Mouse (Mus musculus) hindbrain, embryonic 15.5 days (tissue): Measurements from ENCODE around the gene Acadvl. TPM values are rescaled to one million over a fixed set of nuclear protein-coding genes. Genes with fewer than 3 reads are reported as not detected.

Experiments
- ATAC-seq: fragments of 200-750 bp; cut with Nextera tagmentation; 2 replicates; pipeline ENCODE4 v1.8.0; 2017; ENCODE audit warnings: low read depth, moderate number of reproducible peaks, moderate TSS enrichment; ENCODE audit not compliant: low FRiP score
- H3K27ac ChIP-seq: fragments of 300-500 bp; sonication (generic); replicated peaks from 2 replicates; pipeline ENCODE4 v1.5.1; 2015; ENCODE audit warnings: mild to moderate bottlenecking, inconsistent platforms
- H3K27me3 ChIP-seq: fragments of 300-500 bp; sonication (generic); 2 replicates; pipeline ENCODE4 v1.6.1; 2015; ENCODE audit warnings: control low read depth, inconsistent platforms
- H3K36me3 ChIP-seq: fragments of 300-500 bp; sonication (generic); 2 replicates; pipeline ENCODE4 v1.6.1; 2015; ENCODE audit warnings: control low read depth, inconsistent platforms
- H3K4me1 ChIP-seq: fragments of 300-500 bp; sonication (generic); replicated peaks from 2 replicates; pipeline ENCODE4 v1.6.1; 2015; ENCODE audit warnings: control low read depth, inconsistent platforms
- H3K4me2 ChIP-seq: fragments of 300-500 bp; sonication (generic); 2 replicates; pipeline ENCODE4 v1.6.1; 2015; ENCODE audit warnings: moderate library complexity, mild to moderate bottlenecking, inconsistent platforms
- H3K4me3 ChIP-seq: fragments of 300-500 bp; sonication (generic); 2 replicates; pipeline ENCODE4 v1.5.1; 2015; ENCODE audit warnings: mild to moderate bottlenecking, inconsistent platforms
- H3K9ac ChIP-seq: fragments of 300-500 bp; sonication (generic); 2 replicates; pipeline ENCODE4 v1.6.1; 2015; ENCODE audit warnings: inconsistent platforms
- H3K9me3 ChIP-seq: fragments of 300-500 bp; sonication (generic); 2 replicates; pipeline ENCODE4 v1.6.1; 2016; ENCODE audit warnings: control low read depth, inconsistent platforms
- WGBS: fragments of 180-500 bp; shearing (Covaris S2); methylation state at CpG from one replicate; pipeline ENCODE4 v1.1.7; 2015; 5-methylcytosine and 5-hydroxymethylcytosine counted together
- polyA plus RNA-seq: library from polyadenylated mRNA; unstranded; fragments of >200 nt; fragmentation: Nextera tagmentation; extraction: Ambion mirVana; gene quantifications from 2 replicates; pipeline ENCODE4 v1.2.1, GENCODE M21; 2015

Acadvl gene
- polyA plus RNA-seq, 1 experiment from 2014 or later: 58.0 TPM

DNA sequence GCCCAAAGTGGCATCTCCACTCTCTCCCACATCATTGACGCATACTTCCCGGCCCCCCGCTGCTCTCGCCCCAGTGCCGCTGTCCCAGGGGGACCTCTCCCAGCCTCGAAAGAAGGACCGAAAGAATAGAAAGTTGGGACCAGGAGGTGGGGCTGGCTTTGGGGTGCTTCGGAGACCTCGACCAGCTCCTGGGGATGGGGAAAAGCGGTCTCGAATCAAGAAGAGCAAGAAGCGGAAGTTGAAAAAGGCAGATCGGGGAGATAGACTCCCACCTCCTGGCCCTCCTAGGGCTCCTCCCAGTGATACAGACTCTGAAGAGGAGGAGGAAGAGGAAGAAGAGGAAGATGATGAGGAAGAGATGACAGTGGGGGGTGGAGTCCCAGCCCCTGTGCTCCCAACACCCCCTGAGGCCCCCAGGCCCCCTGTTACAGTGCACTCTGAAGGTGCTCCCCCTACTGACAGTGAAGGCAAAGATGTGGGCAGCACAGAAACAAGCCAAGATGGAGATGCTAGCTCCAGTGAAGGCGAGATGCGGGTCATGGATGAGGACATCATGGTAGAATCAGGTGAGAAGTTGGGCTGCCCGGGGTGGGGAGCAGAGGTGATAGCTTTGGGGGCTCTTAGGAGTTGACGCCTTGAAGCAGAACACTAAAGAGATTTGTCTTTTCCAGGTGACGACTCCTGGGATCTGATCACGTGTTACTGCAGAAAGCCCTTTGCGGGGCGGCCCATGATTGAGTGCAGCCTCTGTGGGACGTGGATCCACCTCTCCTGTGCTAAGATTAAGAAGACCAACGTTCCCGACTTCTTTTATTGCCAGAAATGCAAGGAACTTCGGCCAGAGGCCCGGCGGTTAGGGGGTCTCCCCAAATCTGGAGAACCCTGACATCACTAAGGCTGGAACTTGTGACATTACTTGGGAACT lies 16.4 kb downstream of the Acadvl start:
- no peak for ATAC-seq

DNA sequence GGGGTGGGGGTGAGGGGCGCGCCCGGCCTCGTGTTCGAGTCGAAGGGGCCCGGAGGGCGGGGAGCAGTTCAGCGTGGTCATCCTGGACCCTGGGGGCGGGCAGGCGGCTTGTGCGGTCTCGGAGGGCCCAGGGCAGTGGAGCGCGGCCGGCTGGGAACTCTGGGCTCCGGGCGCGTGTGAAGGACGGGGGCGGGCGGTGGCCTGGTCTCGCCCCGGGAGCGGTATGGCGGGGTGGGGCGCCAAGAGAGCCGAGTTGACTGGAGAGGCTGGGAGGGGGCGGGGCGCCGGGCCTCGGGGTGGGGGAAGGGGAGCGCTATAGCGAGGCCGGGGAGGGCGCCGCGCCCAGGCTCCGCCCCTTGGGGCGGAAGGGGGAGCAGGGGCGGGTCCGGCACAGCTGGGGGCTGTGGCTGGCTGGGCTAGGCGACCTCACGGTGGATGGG lies 18.1 kb downstream of the Acadvl start:
- under 1% methylated on average over 40 of the region's 44 CpGs for WGBS
- ATAC-seq: peak; percentile 10

More for the DNA sequence above, 16.4 kb downstream of the Acadvl start:
- Histone ChIP-seq H3K27ac (no peak overlapping the region), H3K4me2 (no peak overlapping the region), H3K4me1 (peaks cover 61% of the 10 kb centered on the region), H3K27me3 (no peaks in the 10 kb centered on the region), H3K36me3 (peaks cover 27% of the 10 kb centered on the region), H3K4me3 (0 out of 2 replicates have a peak overlapping the region, but pooled peaks have one; percentile 94), H3K9ac (no peak overlapping the region), H3K9me3 (no peaks in the 10 kb centered on the region)
- 92% methylated on average over 27 of the region's 27 CpGs for WGBS

DNA sequence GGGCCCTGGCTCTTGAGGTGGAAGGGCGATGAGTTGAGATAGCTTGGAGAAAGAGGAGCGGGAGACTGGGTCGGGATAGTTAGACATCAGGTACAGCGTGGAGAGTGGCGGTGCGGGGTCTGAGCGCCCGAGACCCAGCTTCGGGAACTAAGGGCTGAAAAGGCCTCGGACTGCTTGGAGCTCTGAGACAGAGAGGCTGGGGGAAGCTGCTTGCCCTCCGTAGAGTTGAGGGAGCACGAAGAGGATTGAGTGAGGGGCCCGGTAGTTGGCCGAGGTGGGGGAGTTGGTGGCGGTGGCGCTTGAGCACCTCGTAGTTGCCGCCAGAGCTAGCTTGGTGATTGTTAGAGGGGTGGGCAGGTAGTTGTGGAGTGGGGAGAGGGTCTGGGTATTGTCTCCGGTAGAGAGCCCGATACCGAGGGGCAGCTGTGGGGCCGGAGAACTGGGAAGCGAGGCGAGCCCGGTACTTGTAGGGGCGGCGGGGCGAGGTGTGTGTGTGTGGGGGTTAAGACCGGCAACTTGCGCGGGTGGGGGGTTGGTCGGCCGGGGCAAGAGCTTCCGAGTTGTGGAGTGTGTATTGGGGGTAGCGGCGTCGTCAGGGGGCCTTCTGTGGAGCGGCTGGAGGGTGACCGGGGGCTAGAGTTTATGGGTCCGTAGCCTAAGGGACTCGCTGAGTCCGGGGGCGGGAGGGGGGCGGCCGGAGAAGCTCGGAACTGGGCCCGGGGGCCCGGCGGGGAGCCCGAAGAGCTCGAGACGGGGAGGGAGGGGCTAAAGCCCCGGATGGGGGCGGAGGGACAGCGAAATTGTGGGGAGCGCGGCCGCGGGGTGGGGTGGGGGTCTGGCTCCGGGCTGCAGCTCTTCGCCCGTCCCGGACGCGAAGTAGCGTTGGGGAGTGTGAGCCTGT lies 18.8 kb downstream of the Acadvl start:
- Histone ChIP-seq H3K9ac (peak overlapping the region; percentile 83), H3K4me3 (peak overlapping the region; percentile 94), H3K36me3 (peaks cover 30% of the 10 kb centered on the region), H3K4me2 (peak overlapping the region; percentile 80), H3K4me1 (peaks cover 53% of the 10 kb centered on the region), H3K27me3 (no peaks in the 10 kb centered on the region), H3K27ac (peak overlapping the region; percentile 96), H3K9me3 (no peaks in the 10 kb centered on the region)
- peak; percentile 2; the same call in 1 of the 2 replicates for ATAC-seq
- WGBS: 1% methylated on average over 64 of the region's 66 CpGs

More for the DNA sequence above, 18.1 kb downstream of the Acadvl start:
- peaks cover 30% of the 10 kb centered on the region for H3K36me3 ChIP-seq
- H3K27me3 ChIP-seq: no peaks in the 10 kb centered on the region
- H3K4me3 ChIP-seq: peak overlapping the region; percentile 94
- peak overlapping the region; percentile 96 for H3K27ac ChIP-seq
- peak overlapping the region; percentile 80 for H3K4me2 ChIP-seq
- H3K9ac ChIP-seq: peak overlapping the region; percentile 83
- peaks cover 60% of the 10 kb centered on the region for H3K4me1 ChIP-seq
- no peaks in the 10 kb centered on the region for H3K9me3 ChIP-seq

DNA sequence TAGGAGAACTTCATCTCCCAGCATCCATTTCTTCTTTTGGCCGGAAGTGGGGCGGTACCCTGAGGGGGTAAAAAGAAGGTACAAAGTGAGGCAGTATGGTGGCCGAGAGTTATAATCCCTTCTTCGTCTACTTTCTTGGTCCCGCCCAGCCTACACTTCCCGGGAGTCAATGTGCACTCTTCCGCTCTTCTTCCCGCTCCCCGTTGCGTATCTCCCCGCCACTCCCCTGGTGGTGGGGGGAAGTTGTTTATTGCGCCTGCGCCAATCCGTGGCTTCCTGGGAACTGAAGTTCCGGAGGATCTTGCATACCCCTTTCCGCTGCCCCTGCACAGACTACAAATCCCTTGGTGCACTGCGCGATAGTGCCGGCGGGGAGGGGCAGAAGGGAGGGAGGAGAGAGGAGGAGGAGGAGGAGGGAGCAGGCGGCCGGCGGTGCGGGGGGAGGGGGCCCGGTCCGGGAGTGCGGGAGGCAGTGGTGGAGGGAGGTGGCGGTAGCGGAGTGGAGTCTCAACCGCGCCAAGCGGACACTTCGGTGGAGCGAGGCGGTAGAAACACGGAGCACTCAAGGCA lies 19.7 kb downstream of the Acadvl start, which contains the start of gene Phf23:
Phf23 (plus strand) TSS at position 387 of the 570 bp plus-strand sequence.
- Histone ChIP-seq H3K4me1 (peaks cover 53% of the 10 kb centered on the region), H3K36me3 (peaks cover 30% of the 10 kb centered on the region), H3K4me2 (peak within 1 kb of the TSS; percentile 80), H3K9ac (peak within 1 kb of the TSS; percentile 83), H3K4me3 (peak within 1 kb of the TSS; percentile 94), H3K27ac (peak within 1 kb of the TSS; percentile 96), H3K9me3 (no peaks in the 10 kb centered on the region), H3K27me3 (no peaks in the 10 kb centered on the region)
- 1% methylated on average over 34 of the region's 36 CpGs for WGBS
- ATAC-seq: peak; percentile 85

DNA sequence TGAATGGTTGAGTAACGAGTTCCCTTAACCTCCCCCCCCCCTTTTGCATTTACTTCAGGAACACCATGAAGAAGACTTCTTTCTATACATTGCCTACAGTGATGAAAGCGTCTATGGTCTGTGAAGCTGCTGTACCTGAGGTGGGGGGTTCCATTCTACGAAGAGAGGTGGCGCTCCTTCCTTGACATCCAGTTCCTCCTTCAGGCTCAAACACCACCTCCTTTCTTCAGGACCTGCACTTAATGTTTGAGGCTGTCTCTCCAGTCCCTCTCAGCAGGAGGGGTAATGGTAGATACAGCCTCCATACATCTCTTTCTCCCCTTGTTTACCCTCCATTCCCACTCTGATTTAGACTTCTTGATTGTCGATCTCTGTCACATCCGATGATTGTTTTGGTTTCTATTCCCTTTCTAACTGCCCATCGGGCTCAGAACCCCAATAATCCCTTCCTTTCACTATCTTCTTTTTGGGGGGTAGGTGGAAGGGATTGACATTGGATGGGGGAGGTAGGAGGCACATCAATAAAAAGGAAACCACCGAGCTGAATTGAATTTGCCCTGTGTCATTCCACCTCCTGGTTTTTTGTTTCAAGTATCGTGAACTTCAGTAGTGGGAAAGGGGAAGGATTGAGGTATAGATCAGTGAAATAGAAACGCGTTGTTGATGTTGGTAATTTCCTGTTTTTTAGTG lies 20.7 kb downstream of the Acadvl start:
- H3K36me3 ChIP-seq: peaks cover 32% of the 10 kb centered on the region
- H3K4me2 ChIP-seq: peak overlapping the region; percentile 80
- 86% methylated on average over 11 of the region's 11 CpGs for WGBS
- no peak overlapping the region for H3K27ac ChIP-seq
- no peak for ATAC-seq
- H3K4me3 ChIP-seq: peak overlapping the region; percentile 94; the same call in 1 of the 2 replicates
- H3K9me3 ChIP-seq: no peaks in the 10 kb centered on the region
- peaks cover 49% of the 10 kb centered on the region for H3K4me1 ChIP-seq
- H3K27me3 ChIP-seq: no peaks in the 10 kb centered on the region
- no peak overlapping the region for H3K9ac ChIP-seq

DNA sequence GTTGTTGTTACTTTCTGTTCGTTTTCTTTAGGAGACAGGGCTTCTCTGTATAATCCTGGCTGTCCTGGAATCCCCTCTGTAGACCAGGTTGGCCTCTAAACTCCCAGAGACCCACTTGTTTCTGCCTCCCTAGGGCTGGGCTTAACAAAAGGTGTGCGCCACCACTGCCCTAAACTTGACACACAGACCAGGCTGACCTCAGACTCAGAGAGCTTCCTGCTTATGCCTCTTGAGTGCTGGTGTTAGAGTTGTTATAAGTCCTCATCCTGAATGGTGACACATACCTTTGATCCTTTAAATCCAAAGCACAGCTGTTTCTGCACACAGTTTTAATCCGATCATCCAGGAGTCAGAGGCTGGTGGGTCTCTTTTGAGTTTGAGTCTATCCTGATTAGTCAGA lies 22.3 kb downstream of the Acadvl start:
- H3K4me2 ChIP-seq: peak overlapping the region; percentile 75
- ATAC-seq: no peak
- peaks cover 40% of the 10 kb centered on the region for H3K4me1 ChIP-seq
- peak overlapping the region; percentile 72 for H3K4me3 ChIP-seq
- no peaks in the 10 kb centered on the region for H3K9me3 ChIP-seq
- peaks cover 32% of the 10 kb centered on the region for H3K36me3 ChIP-seq
- WGBS: 91% methylated on average over 3 of the region's 3 CpGs
- no peak overlapping the region for H3K27ac ChIP-seq
- H3K27me3 ChIP-seq: no peaks in the 10 kb centered on the region
- H3K9ac ChIP-seq: 0 out of 2 replicates have a peak overlapping the region, but pooled peaks have one; percentile 8

DNA sequence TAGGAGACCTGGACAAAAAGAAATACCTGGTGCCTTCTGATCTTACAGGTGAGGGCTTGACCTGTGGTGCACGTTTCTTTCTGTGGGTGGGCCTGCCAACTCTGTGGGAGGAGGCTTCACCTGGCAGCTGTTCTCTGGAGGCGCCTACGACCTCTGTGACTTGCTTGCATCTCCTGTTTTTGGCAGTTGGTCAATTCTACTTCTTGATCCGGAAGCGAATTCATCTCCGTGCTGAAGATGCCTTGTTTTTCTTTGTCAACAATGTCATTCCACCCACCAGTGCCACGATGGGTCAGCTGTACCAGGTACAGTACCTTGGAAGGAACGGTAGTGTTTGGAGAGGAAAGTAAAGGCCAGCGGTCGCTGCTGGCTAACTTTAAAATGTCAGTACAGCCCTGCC lies 22.8 kb downstream of the Acadvl start:
- Histone ChIP-seq H3K4me3 (peak overlapping the region; percentile 72), H3K9me3 (no peaks in the 10 kb centered on the region), H3K4me1 (peaks cover 34% of the 10 kb centered on the region), H3K27me3 (no peaks in the 10 kb centered on the region), H3K9ac (peak overlapping the region; percentile 82), H3K4me2 (peak overlapping the region; percentile 75), H3K27ac (no peak overlapping the region), H3K36me3 (peaks cover 37% of the 10 kb centered on the region)
- WGBS: 85% methylated on average over 10 of the region's 10 CpGs
- ATAC-seq: no peak

DNA sequence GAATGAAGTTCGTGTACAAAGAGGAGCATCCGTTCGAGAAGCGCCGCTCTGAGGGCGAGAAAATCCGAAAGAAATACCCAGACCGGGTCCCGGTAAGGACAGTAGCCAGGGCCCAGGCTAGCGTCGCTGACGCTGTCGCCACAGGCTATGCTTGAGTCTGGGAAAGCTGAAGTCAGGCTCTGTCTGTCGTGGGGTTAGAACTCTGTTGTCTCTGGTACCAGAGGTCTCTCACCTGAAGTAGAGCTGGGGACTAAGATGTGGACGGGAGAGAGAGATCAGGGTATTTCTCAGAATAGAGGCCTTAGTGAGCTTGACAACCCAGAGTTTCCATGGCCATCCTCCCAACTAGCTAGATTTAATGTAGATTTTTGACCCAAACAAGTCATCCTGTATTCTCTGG lies 23.5 kb downstream of the Acadvl start:
- Histone ChIP-seq H3K4me1 (peaks cover 31% of the 10 kb centered on the region), H3K9me3 (no peaks in the 10 kb centered on the region), H3K27ac (peak overlapping the region; percentile 93), H3K36me3 (peaks cover 39% of the 10 kb centered on the region), H3K4me3 (peak overlapping the region; percentile 72), H3K9ac (peak overlapping the region; percentile 82), H3K27me3 (no peaks in the 10 kb centered on the region), H3K4me2 (peak overlapping the region; percentile 75)
- peak; percentile 7 for ATAC-seq
- WGBS: 0% methylated on average over 15 of the region's 15 CpGs

DNA sequence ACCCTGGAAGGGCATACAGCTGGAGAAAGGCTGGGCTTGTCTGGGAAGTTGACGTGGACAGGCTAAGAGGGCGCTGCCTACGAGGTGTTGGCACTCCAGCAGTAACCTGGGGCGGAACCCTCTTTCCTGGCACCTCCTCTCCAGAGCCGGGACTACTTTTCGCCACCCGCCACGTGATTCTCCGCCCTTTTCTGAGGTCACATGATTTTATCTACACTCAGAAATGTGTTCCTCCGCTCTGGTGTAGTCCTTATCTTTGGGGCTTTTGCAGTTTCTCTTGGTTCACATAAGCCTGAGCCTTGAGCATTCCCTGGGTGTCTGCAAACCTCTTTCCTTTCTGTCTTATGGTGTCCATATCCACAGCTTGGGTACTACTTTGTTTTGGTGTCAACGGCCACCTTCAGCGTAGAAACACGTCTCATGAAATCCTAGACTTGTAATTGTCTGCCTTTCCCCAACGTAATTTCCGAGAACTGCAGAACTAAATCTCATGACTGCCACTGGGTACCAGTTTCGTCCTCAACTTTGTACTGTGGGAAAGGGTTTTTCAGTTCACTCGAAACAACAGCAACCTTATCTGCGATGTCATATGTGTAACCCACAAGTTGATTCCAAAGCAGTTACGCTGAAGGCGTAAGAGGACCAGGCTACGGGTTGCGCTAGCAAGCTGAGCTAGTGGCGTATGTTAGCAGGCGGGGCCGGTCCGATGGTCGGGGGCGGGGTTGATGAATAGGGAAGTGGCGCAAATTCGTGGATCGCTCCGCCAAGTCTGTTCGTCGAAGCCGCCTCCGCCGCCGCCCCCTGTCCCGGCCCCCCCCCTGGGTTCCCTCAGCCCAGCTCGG lies 24.1 kb downstream of the Acadvl start, which contains the start of gene Gabarap:
Gabarap (plus strand) TSS at position 294 of the 842 bp plus-strand sequence.
- Histone ChIP-seq H3K27me3 (no peaks in the 10 kb centered on the region), H3K4me2 (peak within 1 kb of the TSS; percentile 75), H3K4me3 (peak within 1 kb of the TSS; percentile 72), H3K4me1 (peaks cover 31% of the 10 kb centered on the region), H3K9me3 (no peaks in the 10 kb centered on the region), H3K9ac (peak within 1 kb of the TSS; percentile 82), H3K27ac (peak within 1 kb of the TSS; percentile 93), H3K36me3 (peaks cover 45% of the 10 kb centered on the region)
- WGBS: under 1% methylated on average over 40 of the region's 40 CpGs
- peak; percentile 71 for ATAC-seq

DNA sequence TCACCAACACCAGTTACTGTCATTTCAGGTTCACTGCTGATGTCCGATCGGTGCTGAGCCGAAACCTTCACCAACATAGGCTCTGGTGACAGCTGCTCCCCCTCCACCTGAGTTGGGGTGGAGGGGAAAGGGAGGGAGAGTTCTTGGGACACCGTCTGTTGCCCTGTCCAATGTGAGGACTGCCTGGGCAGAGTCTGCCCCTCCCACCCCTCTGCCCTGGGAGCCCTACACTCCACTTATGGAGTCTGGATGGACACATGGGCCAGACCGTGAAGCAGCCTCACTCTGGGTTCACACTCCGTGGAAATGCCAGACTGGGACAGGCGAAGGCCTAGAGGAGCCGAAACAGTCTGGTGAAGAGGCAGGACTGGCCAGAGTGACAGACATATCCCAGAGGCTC lies 25.3 kb downstream of the Acadvl start:
- Histone ChIP-seq H3K4me2 (no peak overlapping the region), H3K27ac (peak overlapping the region; percentile 47; the same call in 1 of the 2 replicates), H3K4me3 (no peak overlapping the region), H3K27me3 (no peaks in the 10 kb centered on the region), H3K9ac (no peak overlapping the region), H3K9me3 (no peaks in the 10 kb centered on the region), H3K4me1 (peaks cover 31% of the 10 kb centered on the region), H3K36me3 (peaks cover 52% of the 10 kb centered on the region)
- 88% methylated on average over 8 of the region's 8 CpGs for WGBS
- ATAC-seq: no peak
